Mouse (Mus musculus): Measurements from ENCODE around the gene Hist1h2bf.
"Not testable (repeated sequence)": the region's sequence is repeated elsewhere in the genome, so short reads cannot be mapped to it uniquely, and the experiment has no call there.

The Hist1h2bf gene

DNA sequence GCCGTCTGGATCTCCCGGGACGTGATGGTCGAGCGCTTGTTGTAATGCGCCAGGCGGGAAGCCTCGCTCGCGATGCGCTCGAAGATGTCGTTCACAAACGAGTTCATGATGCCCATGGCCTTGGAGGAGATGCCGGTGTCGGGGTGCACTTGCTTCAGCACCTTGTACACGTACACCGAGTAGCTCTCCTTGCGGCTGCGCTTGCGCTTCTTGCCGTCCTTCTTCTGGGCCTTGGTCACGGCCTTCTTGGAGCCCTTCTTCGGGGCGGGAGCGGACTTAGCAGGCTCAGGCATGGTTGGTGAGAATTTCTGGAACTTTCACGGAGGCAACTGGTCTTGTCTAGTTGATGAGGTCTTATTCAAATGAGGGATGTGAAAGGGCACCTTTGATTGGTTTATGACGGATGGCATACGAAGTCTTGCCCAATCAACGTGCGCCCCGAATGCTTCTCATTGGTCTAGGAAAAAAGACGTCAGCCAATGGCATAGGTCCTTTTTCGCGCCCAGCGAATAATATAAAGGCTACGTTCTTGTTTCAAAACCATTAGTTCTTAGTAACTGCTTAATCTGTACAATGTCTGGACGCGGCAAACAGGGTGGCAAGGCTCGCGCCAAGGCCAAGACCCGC is at the start of gene Hist1h2bf, which contains the start of gene Hist1h2ad:
Gene Hist1h2bf, minus strand, starts transcription at position 299 of the 627 bp plus-strand sequence.
Gene Hist1h2ad, plus strand, starts transcription at position 484 of the 627 bp plus-strand sequence.
- DNase-seq: peak; percentile 88

DNA sequence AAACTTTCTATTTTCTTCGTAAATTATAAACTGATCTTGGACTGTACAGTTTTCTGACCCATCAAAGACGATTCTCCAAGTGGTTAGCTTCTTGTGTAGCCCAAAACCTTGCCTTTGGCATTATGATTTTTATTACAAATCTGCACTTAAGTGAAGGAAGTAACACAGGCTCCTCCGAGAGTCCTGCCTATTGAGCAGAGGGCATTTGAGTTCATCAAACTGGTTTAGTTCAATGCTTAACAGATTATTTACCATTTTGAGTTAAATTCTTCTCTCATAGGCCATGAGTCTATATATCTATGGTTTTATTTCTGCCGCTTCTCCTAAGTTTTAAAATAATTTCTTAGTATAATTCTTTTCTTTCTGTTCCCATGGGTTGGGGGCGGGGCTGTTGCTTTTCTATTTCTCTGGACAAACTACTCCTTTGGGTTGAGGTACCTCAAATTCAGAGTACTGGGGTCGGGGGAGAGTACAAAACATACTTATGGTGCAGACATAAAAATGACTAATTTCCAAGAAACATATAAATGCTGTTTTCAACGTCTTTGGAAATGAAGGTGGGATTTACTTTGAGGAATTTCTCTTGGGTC is 49.0 kb upstream of the Hist1h2bf start:
- peak; percentile 11 for DNase-seq

DNA sequence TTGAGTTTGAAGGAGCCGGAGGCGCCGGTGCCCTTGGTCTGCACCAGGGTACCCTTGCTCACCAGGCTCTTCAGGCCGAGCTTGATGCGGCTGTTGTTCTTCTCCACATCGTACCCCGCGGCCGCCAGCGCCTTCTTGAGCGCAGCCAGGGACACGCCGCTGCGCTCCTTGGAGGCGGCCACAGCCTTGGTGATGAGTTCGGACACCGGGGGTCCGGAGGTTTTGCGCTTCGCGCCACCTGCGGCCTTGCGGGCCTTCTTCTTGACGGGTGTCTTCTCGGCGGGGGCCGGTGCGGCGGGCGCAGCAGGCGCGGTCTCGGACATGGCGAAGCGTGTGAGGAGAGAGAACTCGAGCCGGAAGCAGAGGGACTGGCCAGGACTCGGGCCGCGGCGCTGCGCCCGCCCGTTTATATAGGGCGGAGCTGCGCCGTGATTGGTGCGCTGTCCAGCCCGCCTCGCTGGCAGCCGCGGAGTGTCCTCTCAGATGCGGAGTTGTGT is 48.2 kb upstream of the Hist1h2bf start, which contains the start of gene Hist1h1e:
Gene Hist1h1e, minus strand, starts transcription at position 384 of the 497 bp plus-strand sequence.
- peak; percentile 92 for DNase-seq

DNA sequence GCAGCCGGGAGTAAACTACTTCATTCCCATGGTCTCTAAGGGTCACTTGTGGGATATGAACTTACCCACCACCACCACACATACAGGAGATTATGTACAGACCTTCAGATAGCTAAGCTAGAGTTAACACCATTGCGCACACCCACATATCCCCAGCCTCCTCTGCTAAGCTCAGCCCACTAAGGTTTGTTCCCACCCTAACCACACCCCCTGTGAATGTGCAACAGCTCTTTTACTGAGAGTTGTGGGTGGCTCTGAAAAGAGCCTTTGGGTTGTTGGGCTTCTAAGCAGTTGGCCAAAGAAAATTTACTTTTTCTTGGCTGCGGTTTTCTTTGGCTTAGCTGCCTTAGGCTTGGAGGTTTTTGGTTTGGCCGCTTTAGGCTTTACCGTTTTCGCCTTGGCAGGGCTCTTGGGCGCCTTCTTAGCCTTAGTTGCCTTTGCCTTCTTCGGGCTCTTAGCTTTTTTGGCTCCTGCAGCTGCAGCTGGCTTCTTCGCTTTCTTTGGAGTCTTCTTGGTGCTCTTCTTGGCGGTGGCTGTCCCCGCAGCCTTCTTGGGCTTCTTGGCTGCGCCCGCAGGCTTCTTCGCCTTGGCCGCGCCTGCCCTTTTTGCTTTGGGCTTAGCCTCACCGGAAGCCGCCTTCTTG is 47.7 kb upstream of the Hist1h2bf start:
- DNase-seq: peak; percentile 69

DNA sequence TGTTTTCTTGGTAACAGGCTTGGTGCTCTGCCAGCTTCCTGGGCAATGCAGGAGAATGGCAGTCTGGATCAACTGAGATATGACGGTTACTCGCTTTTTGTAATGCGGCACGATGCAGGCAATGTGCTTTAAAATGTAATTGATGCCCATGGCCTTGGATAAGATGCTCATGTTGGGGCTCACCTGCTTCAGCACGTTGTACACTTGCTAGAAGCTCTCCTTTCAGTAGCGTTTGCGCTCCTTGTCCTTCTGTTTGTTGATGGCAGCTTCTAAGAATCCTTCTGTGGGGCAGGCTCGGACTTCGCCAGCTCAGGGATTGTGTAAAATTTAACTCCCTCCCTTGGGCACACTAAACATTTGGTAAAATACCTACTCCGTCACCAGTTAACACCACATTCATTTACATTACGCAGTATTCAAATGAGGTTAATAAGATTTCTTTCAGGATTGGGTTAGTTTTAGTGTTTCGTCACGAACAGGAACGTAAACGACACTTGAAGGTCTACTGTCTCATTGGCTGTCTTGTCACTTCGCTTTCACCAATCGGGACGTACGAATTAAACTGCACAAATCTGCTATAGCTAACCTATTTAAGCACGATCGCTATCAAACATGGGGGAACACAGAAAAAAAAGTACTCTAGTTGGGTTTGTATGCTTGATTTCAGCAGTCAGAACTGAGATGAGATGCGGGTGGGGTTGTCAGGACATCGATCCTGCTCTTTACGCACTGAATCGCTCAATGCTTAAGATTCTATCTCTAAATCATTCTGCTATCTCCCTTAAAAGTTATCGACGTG is 46.9 kb upstream of the Hist1h2bf start, which contains the start of gene Hist1h2be:
Gene Hist1h2be, minus strand, starts transcription at position 392 of the 799 bp plus-strand sequence.
- peak; percentile 69 for DNase-seq

DNA sequence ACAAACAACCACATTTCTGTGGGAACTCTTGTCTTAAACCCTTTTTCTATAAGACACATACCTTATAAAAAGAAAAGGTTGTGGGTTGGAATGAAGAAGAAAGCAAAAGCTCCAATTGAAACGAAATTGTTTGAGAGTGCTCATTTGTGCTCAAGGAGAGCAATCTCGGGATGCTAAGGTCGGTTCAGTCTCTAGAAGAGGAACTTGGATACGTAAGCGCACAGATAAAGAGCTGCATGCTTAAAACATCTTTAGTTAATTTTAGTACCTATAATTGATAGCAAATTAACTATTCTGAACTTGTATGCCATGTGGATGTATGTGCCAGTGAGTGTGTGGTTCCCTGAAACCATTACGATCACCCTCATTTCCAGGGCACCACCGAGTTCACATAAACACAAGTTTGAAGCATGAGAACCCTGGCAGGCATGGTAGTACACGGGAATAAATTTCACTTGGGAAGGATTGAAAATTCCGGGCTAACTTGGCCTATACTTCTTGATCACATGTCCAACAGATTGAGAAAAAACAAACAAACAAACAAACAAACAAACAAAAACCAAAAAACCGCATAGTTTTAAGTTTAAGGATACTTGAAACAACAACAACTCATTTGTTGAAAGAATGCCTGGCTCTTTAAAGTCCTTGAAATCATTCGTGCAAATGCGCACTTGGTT is 46.2 kb upstream of the Hist1h2bf start:
- no peak for DNase-seq

DNA sequence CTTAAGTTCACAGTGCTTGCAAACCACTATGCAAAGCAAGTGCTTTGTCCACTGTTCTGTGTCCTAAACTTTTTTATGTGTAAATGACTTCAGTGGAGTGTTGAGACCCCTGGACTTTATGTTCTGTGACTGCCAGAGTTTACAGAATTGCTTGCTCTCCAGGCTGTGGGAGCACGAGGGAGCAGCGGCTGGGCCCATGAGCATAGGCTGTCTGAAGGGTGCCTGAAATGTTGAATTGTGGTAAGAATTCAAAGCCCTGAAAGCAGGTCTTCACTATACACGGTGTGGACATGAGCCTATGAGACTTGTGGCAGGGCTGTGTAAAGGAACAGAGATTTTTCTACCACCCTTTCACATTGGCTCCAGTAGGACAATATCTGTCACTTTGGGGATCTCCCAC is 37.6 kb upstream of the Hist1h2bf start:
- no peak for DNase-seq

DNA sequence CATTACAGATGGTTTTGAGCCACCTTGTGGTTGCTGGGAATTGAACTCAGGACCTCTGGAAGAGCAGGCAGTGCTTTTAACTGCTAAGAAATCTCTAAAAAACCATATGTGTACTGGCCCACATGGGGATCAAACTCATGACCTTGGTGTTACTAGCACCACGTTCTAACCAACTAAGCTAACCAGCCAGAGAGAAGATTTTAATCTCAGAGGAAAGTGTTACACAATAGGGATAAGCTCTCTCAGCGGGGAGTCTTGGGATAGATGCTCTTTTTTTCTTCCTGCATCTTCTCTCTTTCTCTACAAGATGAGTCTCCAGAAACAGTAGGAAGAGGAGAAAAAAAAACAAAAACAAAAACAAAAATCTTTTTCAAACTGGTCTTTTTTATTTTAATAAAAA is 36.4 kb upstream of the Hist1h2bf start:
- no peak for DNase-seq

DNA sequence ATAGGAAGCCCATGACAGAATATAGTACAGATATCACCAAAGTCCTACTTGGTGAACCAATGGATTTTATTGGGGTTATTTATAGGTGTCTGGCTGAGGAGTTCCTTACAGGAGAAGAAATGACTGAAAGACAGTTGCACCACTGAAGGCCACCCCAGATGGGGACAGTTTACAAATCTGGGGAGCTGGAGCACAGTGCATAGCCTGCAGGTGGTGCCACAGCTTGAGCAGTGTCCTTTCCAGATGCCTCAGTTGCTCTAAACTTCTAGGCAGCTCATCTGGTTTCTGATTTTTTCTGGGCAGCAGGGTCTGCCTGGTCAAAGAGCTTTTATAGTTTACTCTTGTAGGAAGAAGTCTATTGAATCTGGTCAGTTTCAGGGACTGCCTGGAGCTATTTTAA is 35.8 kb upstream of the Hist1h2bf start:
- no peak for DNase-seq

DNA sequence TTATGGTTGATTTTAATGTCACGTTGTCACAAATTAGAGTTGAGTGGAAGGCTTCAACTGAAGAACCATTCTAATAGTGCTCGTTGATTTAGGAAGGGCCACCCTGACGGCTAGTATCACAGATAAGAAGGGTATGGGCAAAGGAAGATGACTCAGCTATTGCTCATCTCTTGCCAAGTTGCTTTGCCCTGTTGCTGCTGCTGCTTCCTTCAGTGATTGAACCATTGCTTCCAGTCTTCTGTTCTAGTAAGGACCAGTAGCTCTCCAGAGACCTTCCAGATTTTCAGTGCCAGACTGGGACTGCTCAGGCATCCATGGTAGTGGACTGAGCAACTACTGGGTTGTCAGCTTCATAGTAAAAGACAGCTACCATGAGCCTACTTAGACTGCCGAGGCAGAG is 35.2 kb upstream of the Hist1h2bf start:
- DNase-seq: no peak

DNA sequence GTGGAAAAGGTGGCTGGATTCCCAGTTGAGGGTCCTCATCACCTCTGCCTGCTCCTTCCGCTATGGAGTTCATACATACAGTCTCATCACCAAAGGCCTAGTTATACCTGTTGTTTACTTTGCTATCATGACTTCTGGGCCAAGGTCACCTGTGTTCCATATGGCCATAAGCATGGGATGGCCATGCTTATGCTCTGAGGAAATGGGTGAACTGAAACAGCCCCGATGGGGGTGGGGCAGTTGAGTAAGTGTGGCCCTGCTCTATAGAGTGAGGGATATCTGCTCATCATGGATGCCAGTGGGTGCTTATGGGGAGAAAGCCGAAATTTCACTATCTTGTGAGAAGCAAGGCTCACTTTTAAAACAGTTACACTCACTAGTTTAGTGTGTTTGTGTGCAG is 31.1 kb upstream of the Hist1h2bf start:
- no peak for DNase-seq

DNA sequence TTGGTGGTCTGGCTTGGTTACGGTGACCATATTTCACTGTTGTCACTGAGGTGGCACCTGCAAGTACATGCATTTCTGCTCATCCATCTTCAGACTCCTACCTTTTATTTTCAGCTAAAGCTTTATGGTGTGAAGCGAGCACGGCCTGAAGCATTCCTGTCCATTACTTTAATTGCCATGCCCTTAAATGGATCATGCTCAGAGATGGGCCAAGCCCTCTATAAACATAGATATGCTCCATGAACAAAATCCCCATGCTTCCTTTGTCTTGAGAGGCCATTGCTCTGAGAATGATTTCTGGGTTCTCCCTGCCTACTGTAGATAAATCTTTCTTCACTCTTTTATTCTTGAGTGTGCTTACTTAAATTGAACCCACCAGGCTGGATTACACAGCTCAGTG is 30.5 kb upstream of the Hist1h2bf start:
- DNase-seq: no peak

DNA sequence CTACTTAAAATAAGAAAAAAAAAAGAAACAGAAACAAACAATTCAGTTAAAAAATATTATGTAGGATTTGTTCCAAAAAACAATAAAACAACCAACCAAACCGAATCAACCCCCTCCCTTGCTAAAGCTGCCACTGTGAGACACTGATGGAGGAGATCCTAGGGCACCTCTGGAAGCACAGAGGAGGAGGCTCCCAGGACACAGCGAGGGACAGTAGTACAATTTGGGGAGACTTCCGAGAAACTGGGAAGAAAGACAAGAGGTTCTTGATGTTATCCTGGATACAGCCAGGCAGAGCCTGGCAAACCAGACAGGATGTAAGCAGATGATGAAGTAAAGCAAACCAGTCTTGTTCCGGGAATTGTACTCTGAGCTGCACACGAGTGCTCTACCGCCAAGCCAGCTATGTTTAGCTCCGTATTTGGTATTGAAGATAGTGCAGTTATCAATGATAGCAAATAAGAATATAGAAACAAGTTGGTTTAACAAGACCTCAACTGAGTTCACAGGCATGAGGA is 29.2 kb upstream of the Hist1h2bf start:
- no peak for DNase-seq

DNA sequence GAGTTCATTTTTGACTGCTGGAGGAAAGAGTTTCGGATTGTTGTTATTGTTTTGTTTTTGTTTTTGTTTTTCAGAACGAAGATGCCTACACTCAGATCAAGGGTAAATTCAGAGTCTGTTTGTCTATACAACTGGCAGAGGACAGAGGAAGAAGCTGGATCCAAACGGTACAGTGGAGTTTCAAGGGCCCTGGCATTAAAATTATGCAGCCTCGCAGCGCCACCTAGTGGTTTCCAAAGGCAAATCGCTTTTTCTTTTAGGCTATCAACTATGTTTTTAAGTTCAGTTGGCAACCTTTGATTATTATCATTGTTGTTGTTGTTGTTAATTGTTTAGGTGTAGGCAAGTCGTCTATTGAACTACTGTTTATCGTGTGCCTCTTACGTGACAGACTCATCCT is 24.0 kb upstream of the Hist1h2bf start:
- peak; percentile 89 for DNase-seq

DNA sequence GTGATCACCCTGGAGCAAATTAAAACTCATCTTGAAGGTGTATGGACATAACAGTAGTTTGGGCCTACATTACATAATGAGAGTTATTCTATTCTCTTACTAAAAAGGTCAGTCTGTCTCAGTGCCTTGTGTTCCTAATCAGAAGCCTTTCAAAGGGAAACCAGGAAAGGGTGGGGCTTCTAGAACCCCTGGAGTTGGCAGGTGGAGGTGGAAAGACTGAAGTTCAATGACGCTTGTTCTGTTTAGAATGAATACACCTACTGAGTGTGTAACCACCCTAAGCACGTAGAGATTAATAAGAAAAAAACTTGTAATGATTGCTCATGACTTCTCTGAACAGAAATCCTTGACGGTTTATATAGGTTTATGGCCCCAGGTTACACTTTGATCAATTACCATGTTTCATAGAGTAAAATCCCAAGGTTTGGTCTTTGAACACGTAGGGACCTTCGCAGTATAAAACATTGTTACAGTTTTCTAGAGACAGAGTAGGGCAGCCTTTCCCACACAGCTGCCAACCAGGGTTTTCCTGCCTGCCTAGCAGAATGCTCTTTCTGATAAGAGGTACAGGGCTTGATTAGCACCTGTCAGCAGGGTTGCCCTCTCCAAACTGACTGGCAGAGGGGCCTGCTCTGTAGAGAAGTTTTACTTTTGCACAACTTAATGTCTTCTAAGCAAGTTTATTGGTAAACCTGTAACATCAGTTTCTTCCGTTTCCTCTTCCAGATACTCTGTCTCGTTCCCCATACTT is 21.8 kb upstream of the Hist1h2bf start:
- no peak for DNase-seq

DNA sequence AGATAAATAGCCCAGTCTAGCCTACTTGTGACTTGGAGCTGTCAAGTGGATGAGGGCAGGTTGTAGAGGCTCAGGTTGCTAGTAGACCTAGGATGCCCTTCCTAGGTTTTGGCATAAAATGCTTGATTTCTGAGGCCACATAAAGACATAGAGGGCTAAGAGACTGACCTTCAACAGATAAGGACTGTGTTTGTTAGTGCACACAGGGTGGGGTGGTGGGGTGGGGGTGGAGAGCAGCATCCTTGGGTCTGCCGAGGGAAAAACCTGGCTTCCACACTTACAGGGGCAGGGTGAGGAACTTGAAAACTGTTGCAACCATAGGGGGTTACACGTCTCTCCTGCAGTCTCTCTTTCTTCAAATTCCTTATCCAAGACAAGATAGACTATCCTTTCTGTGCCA is 21.2 kb upstream of the Hist1h2bf start:
- DNase-seq: no peak

DNA sequence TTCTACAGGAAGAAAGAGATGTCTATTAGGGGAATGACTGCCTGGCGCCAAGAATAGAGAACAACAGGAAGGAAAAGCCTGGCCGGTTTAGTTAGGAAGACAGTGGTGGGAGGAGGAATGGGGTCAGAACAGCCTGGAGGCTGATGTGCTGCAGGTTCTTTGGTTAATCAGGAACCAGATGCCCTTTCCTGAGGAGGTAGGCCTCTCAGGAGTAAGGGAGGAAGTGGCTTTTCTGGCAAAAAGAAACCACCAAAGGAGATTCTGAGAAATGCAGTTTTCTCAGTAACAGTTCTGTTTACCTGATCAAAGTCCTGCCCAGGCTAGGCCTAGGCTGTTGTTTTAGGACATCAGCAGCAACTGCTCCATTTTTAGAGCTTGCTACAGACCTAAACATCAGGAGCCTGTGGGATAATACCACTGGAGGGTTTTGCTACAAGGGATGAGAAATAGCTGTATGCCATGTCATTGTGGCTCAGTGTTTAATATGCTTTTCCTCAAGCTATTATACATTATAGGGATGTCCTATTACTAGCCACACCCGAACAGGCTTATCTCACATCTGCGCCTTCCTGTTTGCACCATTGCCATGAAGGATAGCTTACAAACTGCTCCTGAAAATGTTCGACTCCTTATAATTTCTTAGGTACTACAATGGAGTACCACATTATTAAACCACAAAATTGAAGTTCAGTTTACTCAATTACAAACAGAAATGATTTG is 19.2 kb upstream of the Hist1h2bf start:
- no peak for DNase-seq

DNA sequence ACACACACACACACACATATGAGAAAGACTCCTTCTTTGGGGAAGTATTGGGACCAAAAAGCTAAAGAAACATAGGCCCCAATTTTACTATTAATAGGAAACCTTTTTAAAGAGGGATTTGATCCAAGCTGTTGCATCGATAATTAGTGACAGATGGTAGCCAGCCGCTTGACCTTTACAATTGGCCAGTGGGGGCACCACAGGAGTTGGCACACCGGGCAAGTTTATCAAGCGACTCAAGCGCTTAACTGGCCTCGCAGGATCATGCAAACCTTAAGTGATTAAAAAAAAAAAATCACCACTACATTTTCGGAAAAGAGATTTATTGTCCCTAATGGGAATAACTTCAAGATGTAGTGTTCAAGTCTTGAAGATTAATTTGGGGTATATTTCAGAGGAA is 18.6 kb upstream of the Hist1h2bf start:
- no peak for DNase-seq

DNA sequence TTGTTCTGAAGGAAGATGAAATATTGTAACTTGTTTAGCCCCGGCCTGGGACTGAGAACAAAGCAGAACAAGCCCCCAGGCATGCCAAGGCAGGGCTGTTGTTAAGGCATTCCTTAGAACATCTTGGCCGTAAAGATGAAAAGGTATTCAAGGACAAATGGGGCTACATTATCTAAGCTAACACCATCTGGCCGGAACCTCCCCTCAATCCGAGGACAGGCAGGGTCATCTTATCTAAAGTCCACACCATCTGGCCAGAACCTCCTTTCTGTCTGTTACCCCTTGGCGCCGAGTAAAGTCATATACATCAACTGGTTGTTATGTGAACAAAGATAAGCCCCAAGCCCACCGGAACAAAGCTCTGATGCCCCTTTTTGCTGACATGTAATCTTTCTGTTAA is 17.9 kb upstream of the Hist1h2bf start:
- DNase-seq: not testable (repeated sequence)

DNA sequence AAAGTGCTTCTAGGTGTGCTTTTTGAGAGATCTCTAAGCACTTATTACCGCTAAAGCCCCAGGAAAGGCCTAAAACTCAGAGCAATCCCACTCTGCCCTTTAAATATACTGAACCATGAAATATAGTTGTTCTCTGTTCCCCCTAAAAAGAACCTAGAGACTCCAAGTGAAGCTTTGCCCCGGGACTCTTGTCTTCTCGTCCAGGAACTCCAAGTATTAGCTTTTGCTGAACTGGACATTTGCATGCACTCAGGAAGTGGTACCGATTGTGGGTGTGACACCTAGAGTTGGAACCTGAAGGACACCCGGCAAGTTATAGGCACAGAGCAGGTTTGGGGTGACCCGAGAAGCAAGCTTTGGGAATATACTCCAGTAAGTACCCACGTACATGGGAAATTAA is 17.2 kb upstream of the Hist1h2bf start:
- no peak for DNase-seq

DNA sequence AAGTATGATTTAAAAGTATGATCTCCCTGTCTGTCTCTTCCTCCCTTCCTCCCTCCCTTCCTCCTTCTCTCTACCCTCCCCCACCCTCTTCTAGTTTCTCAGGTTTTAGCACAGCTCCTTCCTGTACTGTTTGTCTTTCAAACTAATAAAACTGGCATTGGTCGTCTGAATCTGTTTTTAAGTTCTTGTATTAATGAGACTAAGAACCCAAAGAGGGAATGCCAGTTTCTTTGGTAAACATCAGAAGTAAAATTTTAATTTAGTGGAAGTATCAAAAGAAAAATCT is 12.9 kb upstream of the Hist1h2bf start:
- DNase-seq: no peak
